Mouse (Mus musculus) lung, postnatal 0 days (tissue): ENCODE measurements at regions not wholly inside any gene's neighbourhood (a gene's known extent, or its start where the extent isn't known, plus 50 kb on each side); places are given as distances from the start of the nearest gene placed in this dataset.

ENCODE experiments used
- CTCF ChIP-seq: IDR thresholded peaks from 2 replicates; pipeline ENCODE4 v1.5.1; 2016; ENCODE audit warnings: antibody characterized with exemption, mild to moderate bottlenecking
- EP300 ChIP-seq: IDR thresholded peaks from 2 replicates; pipeline ENCODE4 v1.6.1; 2016; ENCODE audit warnings: antibody characterized with exemption, mild to moderate bottlenecking, control low read depth

GRCm38 (mm10) chr16:73200991-73201390, 892.9 kb downstream of the Robo1 start:
- TF ChIP-seq CTCF (no peak), EP300 (no peak)
